Mouse (Mus musculus) CH12.LX (cell line): ENCODE data around the gene Psme2b. TPM values are rescaled to one million over a fixed set of nuclear protein-coding genes. Genes with fewer than 3 reads are reported as not detected.
"Not testable (repeated sequence)": the region's sequence is repeated elsewhere in the genome, so short reads cannot be mapped to it uniquely, and the experiment has no call there.

Source experiments
- DNase-seq: peaks from one replicate; pipeline ENCODE4 v3.0.0-alpha.2; 2013; ENCODE audit errors: extremely low read depth
- H3K27ac ChIP-seq: 2 replicates; pipeline ENCODE4 v1.5.1; 2012; ENCODE audit warnings: low read depth, mild to moderate bottlenecking, control low read depth, moderate library complexity; ENCODE audit not compliant: insufficient read depth
- H3K27me3 ChIP-seq: replicated peaks from 2 replicates; pipeline ENCODE3; 2012; ENCODE audit warnings: inconsistent platforms
- H3K36me3 ChIP-seq, 2 experiments: replicated peaks in 1 of 2; 2 replicates each; pipeline versions ENCODE3 to v1.6.1; 2012; ENCODE audit warnings: inconsistent platforms in 1 of 2, low read length in 1 of 2, mild to moderate bottlenecking in 1 of 2, mixed read lengths in 1 of 2, moderate library complexity in 1 of 2; ENCODE audit not compliant: control insufficient read depth in 1 of 2, insufficient read depth in 1 of 2
- H3K4me1 ChIP-seq, 2 experiments: 2 replicates each; pipeline ENCODE4 v1.6.1; 2012; ENCODE audit warnings: inconsistent platforms in 1 of 2, moderate library complexity in 1 of 2; ENCODE audit not compliant: insufficient read depth in 2 of 2, control insufficient read depth in 1 of 2
- H3K4me2 ChIP-seq: 2 replicates; pipeline ENCODE4 v1.6.1; 2012; ENCODE audit warnings: low read depth, mild to moderate bottlenecking, control low read depth; ENCODE audit not compliant: poor library complexity, insufficient read depth, severe bottlenecking
- H3K4me3 ChIP-seq, 3 experiments: fragments of 150-350 bp in 1 of 3; sonication (generic) in 1 of 3; replicated peaks in 1 of 3; 2 replicates each; pipeline versions ENCODE3 to v1.5.1; 2011 to 2012; ENCODE audit warnings: low read depth in 2 of 3, low read length in 2 of 3, mild to moderate bottlenecking in 2 of 3, moderate library complexity in 2 of 3, control low read depth in 1 of 3, improper control_type of control experiment in 1 of 3, inconsistent platforms in 1 of 3, mixed read lengths in 1 of 3; ENCODE audit not compliant: poor library complexity in 1 of 3
- H3K79me2 ChIP-seq: replicated peaks from 2 replicates; pipeline ENCODE4 v1.6.1; 2012; ENCODE audit warnings: mild to moderate bottlenecking, moderate library complexity; ENCODE audit not compliant: control insufficient read depth, poor library complexity, insufficient read depth, severe bottlenecking; ENCODE audit errors: extremely low read depth
- H3K9ac ChIP-seq: 2 replicates; pipeline ENCODE4 v1.6.1; 2012; ENCODE audit warnings: low read depth, mild to moderate bottlenecking, control low read depth, moderate library complexity; ENCODE audit not compliant: insufficient read depth
- H3K9me3 ChIP-seq: replicated peaks from 2 replicates; pipeline ENCODE3; 2012; ENCODE audit warnings: low read length, inconsistent platforms, mixed read lengths
- dilution Hi-C: fragments of 300-500 bp; cut with MboI; formaldehyde crosslinking; loops from 2 replicates; pipeline ENCODE4 v1.14.3; 2020; ENCODE audit warnings: low sequenced_read_pairs; ENCODE audit not compliant: extremely low pct_unique_long_range_greater_than_20kb, extremely low pct_ligation_motif_present
- in situ Hi-C: fragments of 300-500 bp; cut with MboI; formaldehyde crosslinking; loops from 3 replicates; pipeline ENCODE4 v1.14.3; 2019; ENCODE audit warnings: low sequenced_read_pairs, low pct_ligation_motif_present, low pct_unique_long_range_greater_than_20kb, mixed read lengths
- polyA plus RNA-seq: library from polyadenylated mRNA; unstranded; fragments of >175 nt; gene quantifications from 2 replicates; pipeline ENCODE4 v1.2.1, GENCODE M21; 2012; ENCODE audit warnings: low read depth; ENCODE audit not compliant: insufficient read length
- total RNA-seq, 2 experiments: library from RNA; depleted of rRNA; stranded (reverse); fragments of 300-350 nt in 1 of 2; fragments of >200 nt in 1 of 2; gene quantifications; 2 replicates each; pipeline ENCODE4 v1.2.3; 2012 to 2014

The Psme2b gene
- total and polyA plus RNA-seq, 3 experiments = 33.5 to 78.3 (median 62.4) TPM

DNA sequence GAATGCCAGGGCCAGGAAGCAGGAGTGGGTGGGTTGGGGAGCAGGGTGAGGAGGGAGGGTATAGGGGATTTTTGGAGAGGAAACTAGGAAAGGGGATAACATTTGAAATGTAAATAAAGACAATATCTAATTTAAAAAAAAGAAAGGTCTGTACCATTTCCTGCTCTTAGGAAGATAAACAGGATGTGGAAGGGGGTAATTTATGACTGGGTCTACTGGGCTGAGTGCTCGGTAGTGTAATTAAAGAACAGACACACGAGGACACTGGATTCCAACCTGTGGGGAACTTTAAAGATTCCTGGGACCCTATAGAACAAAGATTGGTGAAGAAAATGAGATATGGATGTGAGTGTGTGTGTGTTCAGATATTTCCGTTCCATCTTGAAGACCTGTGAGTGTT is 36.9 kb upstream of the Psme2b start:
- H3K79me2 ChIP-seq, in situ Hi-C loops, H3K4me2 ChIP-seq, H3K27me3 ChIP-seq, dilution Hi-C loops, H3K9me3 ChIP-seq, H3K9ac ChIP-seq, H3K27ac ChIP-seq, H3K4me1 ChIP-seq, DNase-seq, H3K36me3 ChIP-seq, H3K4me3 ChIP-seq: not testable (repeated sequence)

- in situ Hi-C loops, H3K4me3 ChIP-seq, DNase-seq, H3K4me1 ChIP-seq, H3K27ac ChIP-seq, H3K9me3 ChIP-seq, dilution Hi-C loops, H3K79me2 ChIP-seq, H3K4me2 ChIP-seq, H3K27me3 ChIP-seq, H3K36me3 ChIP-seq, H3K9ac ChIP-seq: not testable (repeated sequence)
Measured at GRCm38 (mm10) chr11:48980052-48980451, 34.1 kb upstream of the Psme2b start.

DNA sequence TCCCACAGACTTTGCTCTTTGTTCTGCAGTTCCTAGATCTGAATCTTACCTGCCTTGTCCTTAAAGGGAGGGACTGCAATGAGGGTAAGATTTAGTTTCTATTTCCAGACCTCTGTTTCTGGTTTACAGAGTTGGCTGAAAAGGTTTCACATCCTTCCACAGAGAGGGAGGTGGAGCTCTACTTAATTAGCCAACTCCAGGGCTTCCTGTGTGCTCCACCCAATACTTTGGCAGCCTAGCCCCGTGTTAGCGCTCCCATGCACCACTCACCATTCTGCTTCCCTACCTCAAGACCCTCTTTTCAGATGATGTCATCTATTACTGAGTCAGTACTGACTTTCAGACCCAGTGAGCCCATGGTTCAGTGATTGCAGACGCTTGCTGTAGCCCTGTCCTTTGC is 33.3 kb upstream of the Psme2b start, which contains the start of gene 9930111J21Rik1:
9930111J21Rik1 (minus strand) TSS at position 148 of the 400 bp plus-strand sequence.
- DNase-seq, dilution Hi-C loops: not testable (repeated sequence)

DNA sequence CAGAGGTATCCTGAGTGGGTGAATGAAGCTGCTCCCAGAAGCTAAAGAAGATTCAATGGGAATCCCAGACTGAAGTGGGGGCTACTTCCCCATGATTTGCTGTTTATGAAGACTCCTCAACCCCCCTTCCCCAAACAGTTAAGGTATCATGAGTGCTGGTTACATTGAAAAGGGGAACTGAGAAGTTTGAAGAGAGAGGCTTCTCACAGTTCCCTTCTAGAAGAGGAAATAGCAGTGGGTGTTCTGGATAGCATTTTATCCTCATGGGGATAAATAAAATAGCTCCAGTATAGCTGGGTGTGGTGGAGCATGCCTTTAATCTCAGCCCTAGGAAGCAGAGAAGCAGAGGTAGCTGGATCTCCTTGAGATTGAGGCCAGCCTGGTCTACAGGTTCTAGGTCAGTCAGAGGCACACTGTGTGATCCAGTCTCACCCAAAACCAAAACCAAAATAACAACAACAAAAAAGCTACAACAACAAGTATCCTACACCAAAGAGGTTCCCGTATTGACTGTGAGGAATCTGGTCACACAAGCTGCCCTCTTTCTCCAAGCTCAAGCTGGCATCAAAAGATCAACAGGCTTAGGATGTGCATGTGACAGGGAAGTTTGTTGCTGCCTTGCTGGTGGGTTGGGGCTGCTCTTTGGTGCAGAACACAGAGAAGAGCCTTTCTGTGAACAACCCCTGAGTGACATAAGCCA is 32.4 kb upstream of the Psme2b start, which contains the start of gene Olfr56:
Olfr56 (plus strand) TSS at position 650 of the 700 bp plus-strand sequence.
- Histone ChIP-seq H3K4me3 (peak within 1 kb of the TSS in 1 of 3 experiments; percentile 16), H3K4me2 (peak within 1 kb of the TSS; percentile 50), H3K27ac (peak within 1 kb of the TSS; percentile 67), H3K9ac (peak within 1 kb of the TSS; percentile 50; the same call in 1 of the 2 replicates)
- H3K27me3 ChIP-seq, H3K4me1 ChIP-seq, in situ Hi-C loops, DNase-seq, dilution Hi-C loops, H3K9me3 ChIP-seq, H3K79me2 ChIP-seq, H3K36me3 ChIP-seq: not testable (repeated sequence)

More for the DNA sequence above, 33.3 kb upstream of the Psme2b start, which contains the start of gene 9930111J21Rik1:
- in situ Hi-C loops, H3K9me3 ChIP-seq, H3K4me3 ChIP-seq, H3K36me3 ChIP-seq, H3K79me2 ChIP-seq, H3K4me1 ChIP-seq, H3K27me3 ChIP-seq: not testable (repeated sequence)
- H3K4me2 ChIP-seq = peak within 1 kb of the TSS; percentile 16; the same call in 1 of the 2 replicates
- H3K9ac ChIP-seq = peak within 1 kb of the TSS; percentile 50; the same call in 1 of the 2 replicates
- peak within 1 kb of the TSS; percentile 67 for H3K27ac ChIP-seq

- H3K4me2 ChIP-seq, H3K4me1 ChIP-seq, H3K79me2 ChIP-seq, H3K9ac ChIP-seq, H3K36me3 ChIP-seq, H3K27ac ChIP-seq, H3K4me3 ChIP-seq, in situ Hi-C loops, H3K9me3 ChIP-seq, dilution Hi-C loops, H3K27me3 ChIP-seq, DNase-seq: not testable (repeated sequence)
Measured at GRCm38 (mm10) chr11:48974686-48975085, 28.7 kb upstream of the Psme2b start.

- H3K4me3 ChIP-seq, H3K4me1 ChIP-seq, H3K79me2 ChIP-seq, dilution Hi-C loops, DNase-seq, H3K36me3 ChIP-seq, H3K9ac ChIP-seq, H3K9me3 ChIP-seq, H3K27me3 ChIP-seq, in situ Hi-C loops, H3K4me2 ChIP-seq, H3K27ac ChIP-seq: not testable (repeated sequence)
Measured at GRCm38 (mm10) chr11:48939286-48939685, 6.7 kb downstream of the Psme2b start.
